Mouse (Mus musculus): Measurements from ENCODE around the gene Prkag3.

Prkag3 gene

DNA sequence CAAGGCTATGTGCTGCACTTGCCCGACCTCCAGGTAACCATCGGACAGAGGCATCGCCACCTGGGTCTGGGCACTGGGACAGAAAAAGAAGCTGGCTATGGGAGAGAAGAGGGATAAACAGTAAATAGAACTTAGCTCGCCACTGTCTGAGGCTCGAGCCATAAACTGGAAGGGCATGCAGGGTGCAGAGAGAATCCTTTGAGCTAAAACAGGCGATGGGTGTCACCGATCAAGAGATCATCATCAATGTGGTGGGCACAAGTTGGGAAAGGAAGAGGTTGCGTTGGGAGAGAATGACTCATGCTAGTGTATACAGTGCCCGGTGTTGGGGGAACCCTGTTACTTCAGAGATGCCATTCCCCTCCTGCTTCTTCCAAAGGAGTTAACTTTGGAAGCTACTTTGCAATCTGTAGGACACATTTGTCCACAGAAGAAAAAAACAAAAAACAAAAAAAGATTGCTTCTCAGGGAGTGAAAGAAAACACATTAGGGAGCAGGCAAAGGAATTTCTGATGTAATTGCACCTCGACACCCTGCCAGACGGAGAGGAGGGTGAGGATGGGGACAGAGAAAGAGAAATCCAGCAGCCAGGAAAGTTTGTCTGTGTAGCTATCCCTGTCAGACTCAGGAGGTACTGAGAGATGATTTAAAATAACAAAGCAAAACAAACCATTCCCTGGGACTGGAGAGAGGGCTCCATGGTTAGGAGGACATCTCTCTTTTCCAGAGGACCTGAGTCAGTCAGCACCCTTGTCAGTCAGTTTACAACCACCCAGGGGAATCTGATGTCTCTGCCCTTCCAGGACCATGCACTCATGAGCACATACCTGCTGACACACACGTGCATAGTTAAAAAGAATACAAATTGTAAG lies 34.9 kb downstream of the Prkag3 start:
- in situ Hi-C loops (cut with MboI; ENCODE audit: low sequenced_read_pairs) = no loop called here

- in situ Hi-C loops (cut with MboI; ENCODE audit: low sequenced_read_pairs) = no loop called here
Measured at GRCm38 (mm10) chr1:74713099-74713858, 35.7 kb downstream of the Prkag3 start, which contains the start of gene Cyp27a1. Gene Cyp27a1, plus strand, starts transcription at chr1:74713574.

DNA sequence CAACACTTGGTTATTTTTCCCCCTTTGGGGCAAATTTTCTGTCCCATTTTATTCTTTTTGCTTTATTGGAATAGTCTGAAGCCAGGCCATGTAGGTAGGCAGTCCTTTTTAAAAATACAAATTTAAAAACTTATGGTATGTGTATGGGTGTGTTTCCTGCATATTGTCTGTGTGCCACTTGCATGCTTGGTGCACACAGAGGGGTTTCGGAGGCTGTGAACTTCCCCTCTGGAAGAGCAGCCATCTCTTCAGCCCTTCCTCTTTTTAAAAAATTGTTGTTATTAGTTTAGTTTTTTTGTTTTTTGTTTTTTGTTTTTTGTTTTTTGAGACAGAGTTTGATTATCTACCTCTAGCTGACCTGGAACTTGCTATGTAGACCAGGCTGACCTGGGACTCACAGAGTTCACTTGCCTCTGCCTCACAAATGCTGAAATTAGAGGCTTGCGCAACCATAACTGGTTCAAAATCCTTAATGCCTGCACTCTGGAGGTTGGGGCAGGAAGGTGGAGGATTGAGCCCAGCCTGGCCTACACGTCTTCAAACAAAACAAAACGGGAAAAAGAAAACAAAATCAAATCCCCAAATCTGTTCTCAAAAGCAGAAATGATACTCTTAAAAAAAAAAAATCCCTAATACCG lies 36.4 kb downstream of the Prkag3 start:
- in situ Hi-C loops (cut with MboI; ENCODE audit: low sequenced_read_pairs) = no loop called here

DNA sequence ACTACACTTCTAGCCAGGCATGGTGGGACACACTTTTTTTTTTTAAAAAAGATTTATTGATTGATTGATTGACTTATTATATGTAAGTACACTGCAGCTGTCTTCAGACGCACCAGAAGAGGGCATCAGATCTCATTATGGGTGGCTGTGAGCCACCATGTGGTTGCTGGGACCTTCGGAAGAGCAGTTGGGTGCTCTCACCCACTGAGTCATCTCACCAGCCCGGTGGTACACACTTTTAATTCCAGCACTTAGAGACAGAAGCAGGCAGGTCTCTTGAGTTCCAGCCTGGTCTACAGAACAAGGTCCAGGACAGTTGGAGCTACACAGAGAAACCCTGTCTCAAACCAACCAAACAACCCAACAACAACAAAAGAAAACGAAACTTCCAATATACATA lies 37.0 kb downstream of the Prkag3 start:
- in situ Hi-C loops (cut with MboI; ENCODE audit: low sequenced_read_pairs) = no loop called here

- in situ Hi-C loops (cut with MboI; ENCODE audit: low sequenced_read_pairs) = no loop called here
Measured at GRCm38 (mm10) chr1:74709566-74709965, 39.5 kb downstream of the Prkag3 start.

DNA sequence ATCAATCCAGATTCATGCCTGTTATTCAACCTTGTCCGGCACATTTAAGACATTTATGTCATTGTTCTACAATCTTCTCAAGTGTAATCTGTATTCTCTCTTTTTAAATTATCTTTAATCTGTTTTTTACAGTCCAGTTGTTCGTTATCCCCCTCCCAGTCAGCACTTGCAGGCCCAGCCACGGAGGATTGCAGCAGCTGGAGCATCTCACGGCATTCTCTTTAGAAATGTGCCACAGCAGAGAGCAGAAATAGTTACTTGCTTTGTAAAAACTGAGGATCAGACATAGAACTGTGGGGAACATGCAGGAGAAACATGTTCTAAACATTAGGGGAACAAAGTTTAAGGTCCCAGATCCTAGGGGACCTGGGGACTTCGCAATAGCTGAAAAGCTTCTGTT lies 44.0 kb downstream of the Prkag3 start:
- in situ Hi-C loops (cut with MboI; ENCODE audit: low sequenced_read_pairs) = no loop called here

DNA sequence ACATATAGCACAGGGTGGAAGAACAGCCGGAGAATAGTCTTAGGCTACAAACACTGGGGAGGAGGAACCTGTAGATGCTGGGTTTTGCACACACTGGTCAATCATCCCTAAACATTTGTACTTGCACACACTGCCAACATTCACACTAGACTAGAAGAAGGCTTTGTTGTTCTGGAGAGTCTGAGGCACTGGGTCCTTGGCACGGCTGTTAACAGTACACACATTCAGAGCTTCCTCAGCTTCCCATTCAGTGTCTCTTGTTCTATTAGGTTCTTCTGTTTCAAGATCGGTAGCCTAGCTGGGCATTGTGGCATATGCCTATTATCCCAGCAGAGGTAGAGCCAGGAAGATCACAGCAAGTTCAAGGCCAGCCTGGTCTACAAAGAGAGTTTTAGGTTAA lies 44.9 kb downstream of the Prkag3 start:
- in situ Hi-C loops (cut with MboI; ENCODE audit: low sequenced_read_pairs) = no loop called here

DNA sequence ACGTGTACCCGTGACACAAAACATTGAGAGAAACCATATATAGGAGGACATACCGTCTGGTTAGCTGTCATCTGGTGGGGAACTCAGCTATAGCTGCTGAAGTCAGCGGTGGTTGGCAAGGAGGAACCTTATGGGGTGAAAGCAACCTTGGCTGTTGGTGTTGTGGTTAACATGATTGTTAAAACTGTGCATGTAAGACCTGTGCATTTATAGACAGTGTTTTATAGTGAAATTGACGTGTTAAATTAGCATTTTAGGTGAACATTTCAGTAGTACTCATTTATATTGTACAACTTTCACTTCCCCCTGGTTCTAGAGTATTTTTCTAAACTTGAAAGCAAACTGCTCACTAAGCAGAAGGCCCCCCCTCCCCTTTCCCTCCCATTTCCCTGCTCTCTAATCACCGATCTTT lies 46.9 kb downstream of the Prkag3 start:
- in situ Hi-C loops (cut with MboI; ENCODE audit: low sequenced_read_pairs) = no loop called here

- in situ Hi-C loops (cut with MboI; ENCODE audit: low sequenced_read_pairs) = no loop called here
Measured at GRCm38 (mm10) chr1:74698791-74699190, 50.2 kb downstream of the Prkag3 start.

DNA sequence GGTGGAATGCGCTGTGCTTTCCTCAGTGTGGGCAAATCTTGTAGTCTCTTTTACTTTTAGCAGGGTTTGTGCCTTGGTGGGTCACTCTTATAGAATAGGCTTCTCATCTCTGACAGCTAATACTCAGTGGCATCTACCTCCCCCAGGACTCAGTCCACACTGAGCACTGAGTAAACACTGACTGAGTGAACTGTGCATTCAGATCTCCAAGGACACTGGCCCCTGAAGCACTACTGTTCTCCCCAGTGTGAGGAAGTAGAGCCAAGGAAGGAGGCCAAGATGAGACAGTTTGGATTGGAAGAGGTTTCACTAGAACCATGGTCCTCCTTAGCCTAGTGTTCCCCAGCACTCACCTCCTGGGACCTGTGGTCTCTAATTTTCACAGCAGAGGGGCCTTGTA lies 50.7 kb downstream of the Prkag3 start:
- in situ Hi-C loops (cut with MboI; ENCODE audit: low sequenced_read_pairs) = no loop called here

GRCm38 (mm10) chr1:74697416-74697815 lies 51.6 kb downstream of the Prkag3 start:
- in situ Hi-C loops (cut with MboI; ENCODE audit: low sequenced_read_pairs) = no loop called here

- in situ Hi-C loops (cut with MboI; ENCODE audit: low sequenced_read_pairs) = no loop called here
Measured at GRCm38 (mm10) chr1:74695836-74696235, 53.2 kb downstream of the Prkag3 start.

GRCm38 (mm10) chr1:74693891-74694583 lies 55.0 kb downstream of the Prkag3 start:
- in situ Hi-C loops (cut with MboI; ENCODE audit: low sequenced_read_pairs) = no loop called here

Data from CH12F3 (cell line).